Mouse (Mus musculus) layer of hippocampus, postnatal 14 days (tissue): ENCODE results near the gene Sipa1l1. TPM values are rescaled to one million over a fixed set of nuclear protein-coding genes. Genes with fewer than 3 reads are reported as not detected.

Experiments
- DNase-seq, 2 experiments: peaks; one replicate each; pipeline ENCODE4 v3.0.0; 2021 to 2022; ENCODE audit warnings: low spot score in 2 of 2, mixed read lengths in 1 of 2
- total RNA-seq, 2 experiments: library from RNA; stranded (reverse); gene quantifications; 2 replicates each; pipeline ENCODE4 v1.2.3; 2021

The Sipa1l1 gene
- total RNA-seq, 2 experiments from 2014 or later, result 159 to 165 TPM

- DNase-seq, result no peak
These were observed 38.9 kb downstream of the Sipa1l1 start for GRCm38 (mm10) chr12:82208046-82208445.

DNA sequence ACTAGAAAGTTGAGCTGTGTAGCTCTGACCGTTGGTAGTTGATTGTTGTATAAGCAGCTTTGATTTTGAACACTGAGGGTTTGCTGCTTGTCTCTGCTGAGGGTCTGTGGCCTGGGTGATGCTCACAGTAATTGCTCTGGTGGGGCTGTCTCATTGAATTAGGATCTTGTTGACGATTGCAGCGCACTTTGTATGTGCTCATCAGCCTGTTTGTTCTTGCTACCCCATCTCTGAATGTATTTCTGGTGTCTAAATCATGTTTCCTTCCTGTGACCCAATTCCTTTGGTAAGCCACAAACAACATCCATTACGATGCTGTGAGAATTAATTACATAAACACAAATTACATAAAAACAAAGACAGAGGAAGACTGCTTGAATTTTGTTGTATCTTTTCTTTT, 39.5 kb downstream of the Sipa1l1 start:
- no peak for DNase-seq

GRCm38 (mm10) chr12:82209753-82210152, 40.6 kb downstream of the Sipa1l1 start:
- DNase-seq, result no peak

DNA sequence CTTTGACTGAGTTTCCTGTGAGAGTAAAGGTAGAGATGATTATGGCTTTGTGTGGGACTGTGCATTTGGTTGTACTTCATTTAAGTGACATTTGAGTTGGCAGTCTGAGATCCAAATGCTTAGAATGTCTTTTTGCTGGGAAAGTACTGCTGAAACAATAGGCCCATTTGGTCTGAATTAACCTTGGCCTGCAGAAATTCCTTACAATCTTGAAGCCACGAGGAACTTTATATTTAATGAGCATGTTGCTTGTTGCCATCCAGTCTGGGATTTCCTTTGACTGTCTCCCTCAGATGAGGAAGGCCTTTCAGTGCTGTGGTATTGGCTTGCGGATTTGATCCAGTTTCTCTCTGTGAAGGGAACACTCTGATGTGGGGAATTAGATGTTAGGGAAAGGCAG, 43.9 kb downstream of the Sipa1l1 start:
- DNase-seq, result no peak

DNA sequence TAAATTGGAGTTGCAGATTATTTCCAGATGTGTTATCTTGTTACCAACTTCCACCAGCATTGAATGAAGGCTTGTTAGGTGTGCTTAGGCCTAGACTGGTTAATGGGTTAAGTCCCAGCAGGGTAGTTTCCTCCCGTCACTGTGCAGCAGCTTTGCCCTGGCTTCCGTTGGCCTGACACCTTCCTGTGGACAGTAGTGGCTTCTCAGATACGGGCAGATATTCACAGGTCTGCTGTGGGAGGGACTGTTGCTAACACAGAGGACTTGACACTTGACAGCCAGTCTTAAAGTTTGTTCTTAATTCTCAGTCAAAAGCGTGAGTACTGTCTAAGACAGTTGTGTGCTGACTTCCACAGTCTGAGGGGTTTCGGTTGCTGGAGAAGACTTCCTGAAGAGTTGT, 45.8 kb downstream of the Sipa1l1 start:
- no peak for DNase-seq

DNA sequence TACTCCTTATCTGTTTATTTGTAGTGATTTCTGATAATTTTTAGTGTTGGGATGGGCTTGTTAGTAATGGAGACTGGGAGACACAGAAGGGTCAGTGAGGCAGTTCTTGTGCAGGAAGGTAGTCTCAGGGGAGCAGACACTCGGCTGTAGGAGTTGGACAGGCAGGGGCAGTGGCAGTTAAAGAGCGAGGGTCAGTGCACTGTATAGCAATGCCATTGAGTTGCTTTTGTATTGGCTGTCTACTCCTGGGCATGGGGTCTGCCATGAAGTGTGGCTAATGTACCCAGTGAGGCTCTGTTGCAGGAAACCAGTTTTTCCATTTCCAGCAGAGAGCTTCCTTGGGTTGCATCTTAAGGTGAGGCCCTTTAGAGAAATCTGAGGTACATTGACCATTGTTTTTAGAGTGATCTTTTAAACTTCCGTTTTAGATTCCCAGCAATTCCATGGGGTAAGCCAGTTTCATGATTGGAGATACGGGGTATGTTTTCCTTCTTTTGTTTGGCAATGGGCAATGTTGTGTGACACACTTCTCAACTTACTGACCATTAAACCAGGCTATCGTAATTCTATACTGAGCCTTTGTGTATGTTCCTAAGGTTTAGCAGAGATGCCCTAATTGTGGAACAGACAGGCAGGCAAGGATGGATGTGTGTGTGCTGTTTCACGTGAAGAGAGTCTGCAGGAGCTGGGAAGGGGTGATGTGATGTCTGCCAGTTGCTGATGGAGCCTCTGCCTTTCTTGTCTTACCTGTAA, 47.9 kb downstream of the Sipa1l1 start:
- no peak for DNase-seq

- no peak for DNase-seq
These were observed 49.1 kb downstream of the Sipa1l1 start for GRCm38 (mm10) chr12:82218201-82218600.

- DNase-seq, result no peak
These were observed 51.4 kb downstream of the Sipa1l1 start for GRCm38 (mm10) chr12:82220367-82221089.

- DNase-seq, result no peak
These were observed 54.2 kb downstream of the Sipa1l1 start for GRCm38 (mm10) chr12:82223126-82223815.

DNA sequence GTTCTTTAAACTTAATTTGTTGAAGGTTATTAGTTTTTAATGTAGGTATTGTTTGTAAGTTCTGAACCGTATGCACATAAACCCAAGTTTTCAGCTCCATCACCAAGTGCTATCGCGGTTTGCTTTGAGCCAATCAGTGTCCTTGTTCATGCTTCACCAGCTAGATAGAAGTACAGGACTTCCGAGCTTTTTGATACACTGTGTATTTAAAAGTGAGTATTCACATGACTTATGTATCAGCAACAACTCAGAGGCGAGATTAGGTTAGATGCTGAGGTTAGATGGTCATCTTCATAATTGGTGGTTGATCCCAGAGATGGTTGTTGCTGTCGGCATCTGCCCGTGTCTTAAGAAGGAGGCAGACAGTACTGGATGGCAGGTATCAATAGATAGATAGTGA, 55.7 kb downstream of the Sipa1l1 start:
- no peak for DNase-seq

DNA sequence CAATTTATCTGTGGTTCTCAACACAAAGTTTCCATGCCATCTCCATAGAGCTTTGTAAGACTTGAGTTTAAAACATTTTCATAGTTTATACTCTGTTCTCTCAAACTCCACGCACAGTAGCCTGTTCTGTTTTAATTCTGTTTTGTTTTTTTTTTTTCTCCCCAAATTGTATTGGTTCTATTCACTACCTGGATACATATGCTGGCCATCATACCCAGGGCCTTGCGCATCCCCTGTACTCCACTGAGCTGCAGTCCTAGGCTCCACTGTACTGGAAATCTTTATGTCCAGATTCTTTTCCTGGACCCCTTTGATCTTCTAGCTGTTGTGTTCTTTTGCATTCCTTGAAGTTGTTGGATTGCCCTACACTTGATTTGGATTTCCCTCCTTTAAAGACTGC, 56.2 kb downstream of the Sipa1l1 start:
- no peak for DNase-seq

DNA sequence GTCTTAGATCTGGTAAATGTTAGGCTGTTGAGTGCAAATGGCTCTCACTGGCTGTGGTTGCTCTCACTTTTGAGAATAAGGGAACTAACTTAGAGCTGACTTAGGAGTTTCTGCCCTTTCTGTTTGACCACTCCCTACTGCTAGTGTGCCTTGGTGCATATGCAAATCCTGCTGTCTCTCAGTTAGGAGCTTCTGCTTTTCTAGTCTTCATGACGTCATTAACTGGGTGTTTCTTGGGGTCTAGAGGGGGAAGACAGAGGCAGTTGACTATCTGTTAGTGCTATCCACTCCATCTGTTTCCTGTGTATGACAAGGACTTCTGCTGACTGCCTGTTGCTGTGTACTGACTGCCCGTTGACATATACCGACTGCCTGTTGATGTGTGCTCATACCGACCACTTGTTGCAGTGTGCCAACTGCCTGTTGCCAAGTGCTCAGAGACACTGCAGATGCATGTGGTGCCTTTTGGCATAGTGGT, 56.7 kb downstream of the Sipa1l1 start:
- DNase-seq, result peak in 1 of 2 experiments; percentile 22

GRCm38 (mm10) chr12:82226311-82227066, 57.4 kb downstream of the Sipa1l1 start:
- DNase-seq, result no peak

GRCm38 (mm10) chr12:82230127-82230526, 61.0 kb downstream of the Sipa1l1 start:
- no peak for DNase-seq

DNA sequence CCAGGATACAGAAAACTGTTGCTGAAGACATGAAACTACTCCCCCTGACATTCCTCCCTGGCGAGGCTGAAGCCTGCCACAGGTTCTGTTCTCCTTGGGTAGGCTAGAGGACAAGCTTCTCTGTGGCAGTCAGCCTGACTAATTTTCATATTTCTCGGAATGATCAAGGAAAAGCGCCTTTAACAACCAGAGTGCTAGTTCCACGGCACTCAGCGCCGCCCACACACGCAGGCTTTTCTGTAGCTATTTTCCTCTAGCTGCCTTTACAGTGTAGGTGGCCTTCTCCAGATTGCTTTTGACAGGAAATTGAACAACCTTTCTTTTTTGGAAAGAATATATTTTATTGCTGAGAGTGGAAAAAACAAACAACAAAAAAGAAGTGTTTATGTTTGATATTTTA, 62.1 kb downstream of the Sipa1l1 start:
- DNase-seq, result peak in 1 of 2 experiments; percentile 64

DNA sequence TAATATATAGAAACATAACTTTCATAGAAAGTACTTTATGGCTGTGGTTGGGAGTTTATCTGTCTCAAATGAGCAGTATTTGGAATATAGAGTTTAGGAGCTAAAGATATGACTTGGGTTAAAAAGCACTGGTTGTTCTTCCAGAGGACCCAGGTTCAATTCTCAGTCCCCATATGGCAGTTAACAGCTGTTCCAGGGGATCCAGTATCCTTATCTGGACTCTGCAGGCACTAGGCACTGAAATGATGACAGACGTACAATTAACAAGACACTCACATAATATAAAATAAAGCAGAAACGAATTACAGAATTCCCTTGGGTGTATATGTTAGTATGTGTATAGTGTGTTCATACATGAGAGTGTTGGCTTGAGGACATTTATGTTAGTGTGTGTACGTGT, 64.1 kb downstream of the Sipa1l1 start:
- no peak for DNase-seq

- DNase-seq, result no peak
These were observed 65.5 kb downstream of the Sipa1l1 start for GRCm38 (mm10) chr12:82234463-82235223.

DNA sequence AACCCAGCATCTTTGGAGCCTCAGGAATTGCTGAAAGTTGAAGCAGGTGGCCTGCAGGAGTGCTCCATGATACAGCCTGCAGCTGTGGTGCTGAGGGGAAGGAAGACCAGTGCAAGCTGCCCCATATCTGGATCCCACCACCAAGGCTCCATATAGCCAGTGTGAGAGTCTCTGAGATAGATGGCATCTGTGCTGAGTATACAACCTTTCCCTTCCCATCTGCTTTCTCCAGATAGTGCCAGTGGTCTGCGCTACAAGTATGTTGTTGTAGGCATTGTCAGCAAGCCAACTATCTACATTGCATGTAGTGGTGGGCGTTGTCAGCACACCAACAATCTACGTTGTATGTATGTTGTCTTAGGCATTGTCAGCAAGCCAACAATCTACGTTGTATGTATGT, 68.0 kb downstream of the Sipa1l1 start:
- no peak for DNase-seq

DNA sequence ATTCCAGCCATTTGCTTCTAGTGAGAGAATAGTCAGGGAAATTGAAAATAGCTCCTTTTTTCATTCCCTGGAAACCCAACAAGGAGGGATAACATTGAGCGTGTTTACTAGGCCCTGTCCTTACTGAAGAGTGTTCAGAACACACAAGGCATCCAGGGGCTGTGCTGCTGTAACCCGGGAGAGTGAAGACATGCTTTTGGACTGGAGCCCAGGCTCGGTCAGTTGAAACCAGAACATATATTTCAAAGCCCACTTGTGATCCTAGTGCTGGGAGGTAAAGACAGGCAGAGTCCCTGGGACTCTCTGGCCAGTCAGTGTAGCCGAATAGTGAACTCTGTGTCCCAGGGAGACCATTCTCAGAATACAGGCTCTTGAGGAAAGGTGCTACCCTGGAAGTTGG, 68.8 kb downstream of the Sipa1l1 start:
- no peak for DNase-seq

DNA sequence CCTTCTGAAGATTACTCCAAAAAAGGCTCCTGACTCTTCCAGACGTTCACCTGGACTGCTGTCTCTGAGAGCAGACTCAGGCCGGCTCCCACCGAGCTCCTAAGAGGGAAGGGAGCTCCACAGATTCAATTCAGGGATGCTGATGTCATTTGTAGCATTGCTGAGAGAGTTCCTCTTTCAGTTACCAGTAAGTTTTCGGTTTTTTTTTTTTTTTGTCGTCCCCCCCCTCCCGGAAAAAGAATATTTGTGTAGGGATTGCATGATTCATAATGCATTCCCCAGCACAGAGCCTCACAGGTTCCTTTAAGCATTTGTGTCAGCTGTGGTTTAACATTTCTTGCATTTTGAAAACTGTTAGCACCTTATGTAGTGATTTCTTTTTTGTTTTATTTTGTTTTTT, 71.6 kb downstream of the Sipa1l1 start:
- no peak for DNase-seq
